Mouse (Mus musculus): Measurements from ENCODE around the gene Srgap1. TPM values are rescaled to one million over a fixed set of nuclear protein-coding genes. Genes with fewer than 3 reads are reported as not detected.

Srgap1 gene
- polyA plus RNA-seq, 1 experiment: not detected

- H3K4me1 ChIP-seq (ENCODE audit: control insufficient read depth, insufficient read depth, low read length): no peaks in the 10 kb centered on the region
- H3K4me3 ChIP-seq (ENCODE audit: insufficient read depth, low read depth, low read length): no peak overlapping the region
- H3K27ac ChIP-seq (ENCODE audit: insufficient read depth, low read depth, low read length): no peak overlapping the region
- WGBS: 70% methylated on average over 10 of the region's 10 CpGs
- TF ChIP-seq CTCF (IDR thresholded peaks at IDR 0.05; ENCODE audit: insufficient read depth, low read depth, low read length) (no peak), POLR2A (IDR thresholded peaks at IDR 0.05; ENCODE audit: insufficient read depth, low read depth, low read length) (no peak)
These were observed 83.0 kb downstream of the Srgap1 start for GRCm38 (mm10) chr10:121964114-121964513.

GRCm38 (mm10) chr10:121962053-121962452 lies 85.1 kb downstream of the Srgap1 start:
- TF ChIP-seq POLR2A (IDR thresholded peaks at IDR 0.05; ENCODE audit: insufficient read depth, low read depth, low read length) (no peak), CTCF (IDR thresholded peaks at IDR 0.05; ENCODE audit: insufficient read depth, low read depth, low read length) (no peak)
- WGBS: 87% methylated on average over 4 of the region's 4 CpGs

GRCm38 (mm10) chr10:121961121-121961893 lies 85.8 kb downstream of the Srgap1 start:
- 66% methylated on average over 11 of the region's 11 CpGs for WGBS
- no peak overlapping the region for H3K27ac ChIP-seq (ENCODE audit: insufficient read depth, low read depth, low read length)
- no peaks in the 10 kb centered on the region for H3K4me1 ChIP-seq (ENCODE audit: control insufficient read depth, insufficient read depth, low read length)
- TF ChIP-seq POLR2A (IDR thresholded peaks at IDR 0.05; ENCODE audit: insufficient read depth, low read depth, low read length): no peak
- no peak for TF ChIP-seq CTCF (IDR thresholded peaks at IDR 0.05; ENCODE audit: insufficient read depth, low read depth, low read length)
- no peak overlapping the region for H3K4me3 ChIP-seq (ENCODE audit: insufficient read depth, low read depth, low read length)

More at GRCm38 (mm10) chr10:121962053-121962452, 85.1 kb downstream of the Srgap1 start:
- no peak overlapping the region for H3K27ac ChIP-seq (ENCODE audit: insufficient read depth, low read depth, low read length)
- H3K4me1 ChIP-seq (ENCODE audit: control insufficient read depth, insufficient read depth, low read length): no peaks in the 10 kb centered on the region
- no peak overlapping the region for H3K4me3 ChIP-seq (ENCODE audit: insufficient read depth, low read depth, low read length)

GRCm38 (mm10) chr10:121958741-121959140 lies 88.4 kb downstream of the Srgap1 start:
- WGBS: 72% methylated on average over 8 of the region's 8 CpGs
- H3K4me1 ChIP-seq (ENCODE audit: control insufficient read depth, insufficient read depth, low read length): no peaks in the 10 kb centered on the region
- no peak overlapping the region for H3K27ac ChIP-seq (ENCODE audit: insufficient read depth, low read depth, low read length)
- no peak overlapping the region for H3K4me3 ChIP-seq (ENCODE audit: insufficient read depth, low read depth, low read length)
- TF ChIP-seq POLR2A (IDR thresholded peaks at IDR 0.05; ENCODE audit: insufficient read depth, low read depth, low read length) (no peak), CTCF (IDR thresholded peaks at IDR 0.05; ENCODE audit: insufficient read depth, low read depth, low read length) (no peak)

GRCm38 (mm10) chr10:121956505-121956904 lies 90.6 kb downstream of the Srgap1 start:
- no peak overlapping the region for H3K27ac ChIP-seq (ENCODE audit: insufficient read depth, low read depth, low read length)
- no peak for TF ChIP-seq POLR2A (IDR thresholded peaks at IDR 0.05; ENCODE audit: insufficient read depth, low read depth, low read length)
- no peak for TF ChIP-seq CTCF (IDR thresholded peaks at IDR 0.05; ENCODE audit: insufficient read depth, low read depth, low read length)
- 81% methylated on average over 11 of the region's 11 CpGs for WGBS
- no peak overlapping the region for H3K4me3 ChIP-seq (ENCODE audit: insufficient read depth, low read depth, low read length)
- no peaks in the 10 kb centered on the region for H3K4me1 ChIP-seq (ENCODE audit: control insufficient read depth, insufficient read depth, low read length)

GRCm38 (mm10) chr10:121955730-121956129 lies 91.4 kb downstream of the Srgap1 start:
- no peak for TF ChIP-seq POLR2A (IDR thresholded peaks at IDR 0.05; ENCODE audit: insufficient read depth, low read depth, low read length)
- TF ChIP-seq CTCF (IDR thresholded peaks at IDR 0.05; ENCODE audit: insufficient read depth, low read depth, low read length): no peak
- no peak overlapping the region for H3K4me3 ChIP-seq (ENCODE audit: insufficient read depth, low read depth, low read length)
- H3K27ac ChIP-seq (ENCODE audit: insufficient read depth, low read depth, low read length): no peak overlapping the region
- H3K4me1 ChIP-seq (ENCODE audit: control insufficient read depth, insufficient read depth, low read length): no peaks in the 10 kb centered on the region
- 86% methylated on average over 4 of the region's 4 CpGs for WGBS

- 75% methylated on average over 6 of the region's 6 CpGs for WGBS
- H3K4me3 ChIP-seq (ENCODE audit: insufficient read depth, low read depth, low read length): no peak overlapping the region
- TF ChIP-seq CTCF (IDR thresholded peaks at IDR 0.05; ENCODE audit: insufficient read depth, low read depth, low read length): no peak
- TF ChIP-seq POLR2A (IDR thresholded peaks at IDR 0.05; ENCODE audit: insufficient read depth, low read depth, low read length): no peak
These were observed 92.2 kb downstream of the Srgap1 start for GRCm38 (mm10) chr10:121954877-121955276.

GRCm38 (mm10) chr10:121953041-121953440 lies 94.1 kb downstream of the Srgap1 start:
- no peak for TF ChIP-seq CTCF (IDR thresholded peaks at IDR 0.05; ENCODE audit: insufficient read depth, low read depth, low read length)
- no peak for TF ChIP-seq POLR2A (IDR thresholded peaks at IDR 0.05; ENCODE audit: insufficient read depth, low read depth, low read length)
- WGBS: 96% methylated on average over 5 of the region's 5 CpGs
- no peak overlapping the region for H3K4me3 ChIP-seq (ENCODE audit: insufficient read depth, low read depth, low read length)
- H3K4me1 ChIP-seq (ENCODE audit: control insufficient read depth, insufficient read depth, low read length): no peaks in the 10 kb centered on the region
- H3K27ac ChIP-seq (ENCODE audit: insufficient read depth, low read depth, low read length): no peak overlapping the region

More at GRCm38 (mm10) chr10:121954877-121955276, 92.2 kb downstream of the Srgap1 start:
- no peak overlapping the region for H3K27ac ChIP-seq (ENCODE audit: insufficient read depth, low read depth, low read length)
- H3K4me1 ChIP-seq (ENCODE audit: control insufficient read depth, insufficient read depth, low read length): no peaks in the 10 kb centered on the region

GRCm38 (mm10) chr10:121946173-121946572 lies 100.9 kb downstream of the Srgap1 start:
- 45% methylated on average over 8 of the region's 8 CpGs for WGBS
- H3K4me3 ChIP-seq (ENCODE audit: insufficient read depth, low read depth, low read length): no peak overlapping the region
- no peak for TF ChIP-seq CTCF (IDR thresholded peaks at IDR 0.05; ENCODE audit: insufficient read depth, low read depth, low read length)
- TF ChIP-seq POLR2A (IDR thresholded peaks at IDR 0.05; ENCODE audit: insufficient read depth, low read depth, low read length): no peak
- peaks cover 2% of the 10 kb centered on the region; the same call in 1 of the 2 replicates for H3K4me1 ChIP-seq (ENCODE audit: control insufficient read depth, insufficient read depth, low read length)
- no peak overlapping the region for H3K27ac ChIP-seq (ENCODE audit: insufficient read depth, low read depth, low read length)

All from olfactory bulb, adult 2 months (tissue).